Mouse (Mus musculus) C2C12 (cell line): ENCODE data around the gene Fzd2. TPM values are rescaled to one million over a fixed set of nuclear protein-coding genes. Genes with fewer than 3 reads are reported as not detected.
A peak's percentile ranks its signal among the peaks of the same experiment; 100 is the strongest.
"Not testable (repeated sequence)": the region's sequence is repeated elsewhere in the genome, so short reads cannot be mapped to it uniquely, and the experiment has no call there.

Experiments
- H3K27me3 ChIP-seq: one replicate; pipeline ENCODE4 v1.6.1; 2011; ENCODE audit not compliant: control insufficient read depth, insufficient read depth, insufficient read length
- H3K36me3 ChIP-seq: one replicate; pipeline ENCODE4 v1.6.1; 2011; ENCODE audit not compliant: control insufficient read depth, insufficient read depth
- H3K4me3 ChIP-seq: one replicate; pipeline ENCODE4 v1.5.1; 2011; ENCODE audit warnings: mild to moderate bottlenecking, control low read depth; ENCODE audit not compliant: poor library complexity, insufficient read depth, severe bottlenecking
- H3K79me2 ChIP-seq: one replicate; pipeline ENCODE4 v1.6.1; 2011; ENCODE audit not compliant: control insufficient read depth, insufficient read depth
- H3K79me3 ChIP-seq: one replicate; pipeline ENCODE4 v1.6.1; 2011; ENCODE audit warnings: low read depth, control low read depth
- H3ac ChIP-seq: one replicate; pipeline ENCODE3; 2011; ENCODE audit warnings: low read depth; ENCODE audit not compliant: control insufficient read depth, insufficient read length
- CEBPB ChIP-seq: IDR thresholded peaks from one replicate; pipeline ENCODE4 v1.6.1; 2011; ENCODE audit warnings: low read depth, mild to moderate bottlenecking, control low read depth, moderate library complexity
- CTCF ChIP-seq: IDR thresholded peaks from one replicate; pipeline ENCODE4 v1.5.1; 2011; ENCODE audit not compliant: control insufficient read depth, insufficient read depth, insufficient read length
- FOSL1 ChIP-seq: IDR thresholded peaks from one replicate; pipeline ENCODE4 v1.8.0; 2011; ENCODE audit warnings: mild to moderate bottlenecking, low read length; ENCODE audit not compliant: poor library complexity, insufficient read depth, severe bottlenecking
- MAX ChIP-seq: IDR thresholded peaks from one replicate; pipeline ENCODE4 v1.6.1; 2011; ENCODE audit warnings: mild to moderate bottlenecking, control low read depth
- MYOD1 ChIP-seq: IDR thresholded peaks from one replicate; pipeline ENCODE4 v1.6.1; 2011; ENCODE audit warnings: low read depth; ENCODE audit not compliant: control insufficient read depth, insufficient read length
- MYOG ChIP-seq: IDR thresholded peaks from one replicate; pipeline ENCODE4 v1.6.1; 2011; ENCODE audit not compliant: control insufficient read depth, insufficient read length; ENCODE audit errors: extremely low read depth
- USF1 ChIP-seq: IDR thresholded peaks from one replicate; pipeline ENCODE4 v1.6.1; 2011; ENCODE audit warnings: low read depth, mild to moderate bottlenecking, control low read depth, moderate library complexity
- long read RNA-seq, 2 experiments: library from polyadenylated mRNA; unstranded; transcript quantifications; one replicate each; pipeline ENCODE4 v2.0.0; 2019 to 2020
- polyA plus RNA-seq: library from polyadenylated mRNA; unstranded; fragments of >200 nt; fragmentation: generic; extraction: Trizol; gene quantifications from one replicate; pipeline ENCODE4 v1.2.1, GENCODE M21; 2012; ENCODE audit warnings: missing spikeins

Gene Fzd2
- polyA plus RNA-seq = 42.1 TPM
- long read RNA-seq, experiment 1, transcript Fzd2-201 (1 exons, 3,663 nt) = major isoform, 7 of 8 reads
- long read RNA-seq, experiment 1, partial matches to known transcripts = 0 of 8 reads
- long read RNA-seq, experiment 1, other reads (novel, unspliced or antisense) = 1 of 8 reads
- long read RNA-seq, experiment 2, transcript Fzd2-201 (1 exons, 3,663 nt) = major isoform, 11 of 12 reads
- long read RNA-seq, experiment 2, partial matches to known transcripts = 0 of 12 reads
- long read RNA-seq, experiment 2, other reads (novel, unspliced or antisense) = 1 of 12 reads

DNA sequence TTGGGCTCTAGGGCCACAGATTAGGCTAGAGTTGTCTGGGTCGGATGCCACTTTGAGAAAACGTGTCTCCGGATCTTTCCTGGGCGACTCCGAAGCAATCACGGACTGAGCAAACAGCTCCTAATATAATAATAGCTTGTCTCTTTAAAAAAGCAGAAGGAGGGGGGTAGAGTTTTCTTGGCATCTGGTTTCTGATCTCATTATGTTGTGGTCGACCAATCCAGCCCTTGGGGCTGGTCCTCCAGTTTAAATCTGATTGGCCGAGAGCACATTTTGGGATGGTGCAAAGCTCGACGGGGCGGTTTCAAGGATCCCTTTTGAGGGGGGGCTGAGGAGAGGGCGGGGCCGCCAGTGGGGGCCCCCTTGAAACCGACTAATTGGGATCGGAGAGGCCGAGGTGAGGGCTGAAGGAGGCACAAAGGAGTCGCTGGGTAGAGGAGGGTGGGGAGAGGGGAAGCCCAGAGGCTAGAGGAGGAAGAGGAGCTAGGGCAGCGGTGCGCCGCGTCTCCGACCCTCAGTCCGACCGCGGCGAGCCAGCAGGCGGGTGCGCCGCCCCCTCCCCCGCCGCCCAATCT lies at the start of gene Fzd2:
Fzd2 (plus strand) TSS at position 387 of the 575 bp plus-strand sequence.
- H3ac ChIP-seq = peak within 1 kb of the TSS; percentile 78
- H3K4me3 ChIP-seq = peak within 1 kb of the TSS; percentile 57
- H3K79me2 ChIP-seq = peaks cover 30% of the 10 kb centered on the region
- H3K27me3 ChIP-seq = no peaks in the 10 kb centered on the region
- H3K36me3 ChIP-seq = peaks cover 18% of the 10 kb centered on the region
- TF ChIP-seq CTCF (no peak), MAX (no peak)
- peaks cover 17% of the 10 kb centered on the region for H3K79me3 ChIP-seq

DNA sequence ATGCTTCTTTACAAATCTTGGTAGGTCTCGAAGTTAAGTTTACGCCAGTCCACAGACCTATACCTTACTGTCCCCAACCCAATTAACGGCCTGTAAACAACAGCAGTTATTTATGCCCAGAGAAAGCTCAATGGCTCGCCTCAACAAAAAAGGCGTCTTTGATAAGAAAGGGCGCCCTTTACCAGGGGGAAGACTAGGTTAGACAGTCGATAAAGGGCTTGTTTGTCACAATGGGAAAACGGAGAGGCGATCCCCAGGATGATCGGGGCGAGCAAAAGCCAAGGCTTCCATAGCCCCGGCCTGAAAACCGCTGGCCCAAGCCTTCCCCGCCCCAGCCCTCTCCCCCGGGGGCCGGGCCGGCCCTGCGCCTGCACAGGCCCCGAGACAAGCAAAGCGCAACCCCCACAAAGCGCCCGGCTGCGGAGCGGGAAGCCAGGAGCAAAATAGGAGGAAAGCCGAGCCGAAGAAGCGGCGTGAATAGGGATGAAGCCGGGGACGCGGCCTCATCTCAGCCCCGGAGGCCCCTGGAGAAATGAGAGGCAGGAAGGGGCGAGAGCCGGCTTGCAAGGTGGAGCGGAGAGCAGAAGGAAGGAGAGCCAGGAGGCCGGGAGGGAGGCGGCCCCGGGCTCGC lies 48.7 kb upstream of the Fzd2 start:
- Histone ChIP-seq H3K79me3 (peaks cover 49% of the 10 kb centered on the region), H3K27me3 (no peaks in the 10 kb centered on the region), H3K36me3 (peaks cover 6% of the 10 kb centered on the region), H3K4me3 (peak overlapping the region; percentile 98), H3ac (peak overlapping the region; percentile 80), H3K79me2 (peaks cover 54% of the 10 kb centered on the region)
- no peak for TF ChIP-seq MYOG
- TF ChIP-seq MAX = no peak
- no peak for TF ChIP-seq CTCF
- TF ChIP-seq CEBPB = no peak

DNA sequence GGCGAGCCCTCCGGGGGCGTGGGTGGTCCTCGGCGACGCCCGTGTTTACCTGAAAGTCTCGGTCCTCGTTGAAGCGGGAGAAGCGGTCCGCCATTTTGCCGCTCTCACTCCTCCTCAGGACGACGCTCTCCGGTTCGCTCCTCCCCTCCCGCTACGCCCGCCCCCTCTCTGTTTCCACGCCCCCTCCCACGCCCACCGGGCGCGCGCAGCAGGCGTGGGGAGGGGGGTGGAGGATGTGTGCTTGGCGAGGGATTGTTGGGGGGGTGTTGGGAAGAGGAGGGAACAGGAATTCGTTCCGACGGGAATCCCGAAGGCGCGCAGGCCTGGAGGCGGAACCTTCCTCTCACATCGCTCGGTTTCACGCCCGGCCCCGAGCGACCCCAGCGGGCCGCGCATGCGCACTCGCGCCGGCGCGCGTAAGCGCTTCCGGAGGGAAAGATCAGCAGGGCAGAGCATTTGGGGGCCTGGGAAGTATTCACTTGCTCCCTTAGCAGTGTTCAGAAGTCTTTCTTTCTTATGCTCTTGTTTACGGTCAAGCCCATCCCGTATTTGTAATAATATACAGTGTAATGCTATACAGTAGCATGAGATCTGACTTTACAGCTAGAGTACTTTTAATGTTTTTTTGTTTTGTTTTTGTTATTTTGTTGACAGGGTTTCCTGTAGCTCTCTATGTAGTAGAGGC lies 48.0 kb upstream of the Fzd2 start, which contains the start of gene Gpatch8:
Gpatch8 (minus strand) TSS at position 362 of the 685 bp plus-strand sequence.
- Histone ChIP-seq H3K79me2 (peaks cover 48% of the 10 kb centered on the region), H3K4me3 (peak within 1 kb of the TSS; percentile 98), H3K36me3 (peaks cover 5% of the 10 kb centered on the region), H3K79me3 (peaks cover 42% of the 10 kb centered on the region), H3K27me3 (no peaks in the 10 kb centered on the region), H3ac (peak within 1 kb of the TSS; percentile 80)
- TF ChIP-seq MYOG (no peak), FOSL1 (no peak), MAX (peak; percentile 92), CTCF (no peak), CEBPB (no peak)

DNA sequence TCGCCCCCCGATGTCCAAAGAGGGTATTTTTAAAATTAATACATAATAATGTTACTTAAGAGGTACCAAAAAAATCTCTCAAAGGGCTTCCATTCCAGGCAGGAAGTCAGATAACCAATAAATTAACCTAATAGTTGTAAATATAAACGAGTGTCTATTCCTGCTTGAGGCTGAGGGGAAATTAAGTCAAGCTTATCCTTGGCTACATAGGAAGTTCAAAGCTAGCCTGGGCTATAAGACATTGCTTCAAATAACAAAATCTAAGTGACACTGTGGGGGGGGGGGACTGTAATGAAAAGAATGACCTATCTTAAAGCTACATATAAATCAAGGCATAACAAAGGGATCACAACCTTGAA lies 47.5 kb upstream of the Fzd2 start:
- peaks cover 37% of the 10 kb centered on the region for H3K79me3 ChIP-seq
- TF ChIP-seq MYOD1 = no peak
- no peak for TF ChIP-seq CTCF
- no peak for TF ChIP-seq MYOG
- no peak for TF ChIP-seq MAX
- TF ChIP-seq FOSL1 = no peak
- no peaks in the 10 kb centered on the region for H3K36me3 ChIP-seq
- H3ac ChIP-seq = no peak overlapping the region
- H3K27me3 ChIP-seq = no peaks in the 10 kb centered on the region
- H3K4me3 ChIP-seq = peak overlapping the region; percentile 98
- H3K79me2 ChIP-seq = peaks cover 43% of the 10 kb centered on the region

DNA sequence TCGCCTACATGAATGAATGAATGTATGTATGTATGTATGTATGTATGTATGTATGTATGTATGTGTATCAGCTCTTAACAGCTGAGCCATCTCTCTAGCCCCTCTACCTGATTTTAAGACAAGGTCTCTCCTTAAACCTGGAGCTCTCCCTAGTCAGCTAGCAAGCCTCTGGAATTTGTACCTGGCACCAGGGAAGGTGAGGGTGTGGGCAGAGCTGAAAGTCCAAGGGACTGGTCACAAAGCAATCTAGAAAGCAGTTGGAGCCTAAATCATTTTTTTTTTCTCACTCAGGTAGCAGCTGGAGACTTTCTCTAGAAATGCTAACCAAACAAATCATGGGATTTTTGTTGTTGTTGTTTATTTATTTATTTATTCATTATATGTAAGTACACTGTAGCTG lies 46.8 kb upstream of the Fzd2 start:
- H3K36me3 ChIP-seq = no peaks in the 10 kb centered on the region
- peaks cover 31% of the 10 kb centered on the region for H3K79me3 ChIP-seq
- H3K79me2 ChIP-seq = peaks cover 36% of the 10 kb centered on the region
- no peak overlapping the region for H3K4me3 ChIP-seq
- no peaks in the 10 kb centered on the region for H3K27me3 ChIP-seq
- TF ChIP-seq CEBPB (no peak), FOSL1 (no peak), CTCF (no peak), USF1 (no peak), MYOG (no peak), MAX (no peak), MYOD1 (no peak)
- H3ac ChIP-seq = no peak overlapping the region

DNA sequence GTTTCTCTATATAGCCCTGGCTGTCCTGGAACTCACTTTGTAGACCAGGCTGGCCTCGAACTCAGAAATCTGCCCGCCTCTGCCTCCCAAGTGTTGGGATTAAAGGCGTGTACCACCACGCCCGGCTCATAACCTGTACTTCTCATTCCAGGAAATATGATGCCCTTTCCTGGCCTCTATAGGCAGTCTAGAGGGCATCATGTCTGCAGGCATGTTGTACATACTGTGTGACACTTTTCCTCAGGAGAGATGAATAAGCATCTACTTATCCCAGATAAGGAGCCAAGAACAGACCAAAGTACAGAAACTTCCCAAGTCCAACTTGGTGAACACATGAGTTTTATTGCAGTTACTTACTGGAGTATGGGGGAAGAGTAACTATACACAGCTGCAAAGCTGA lies 45.5 kb upstream of the Fzd2 start:
- Histone ChIP-seq H3K79me3 (peaks cover 18% of the 10 kb centered on the region), H3K27me3 (no peaks in the 10 kb centered on the region), H3K79me2 (peaks cover 23% of the 10 kb centered on the region), H3K4me3 (no peak overlapping the region), H3K36me3 (no peaks in the 10 kb centered on the region), H3ac (no peak overlapping the region)
- TF ChIP-seq USF1 (no peak), MAX (no peak), CTCF (no peak), MYOG (no peak), CEBPB (no peak), FOSL1 (no peak), MYOD1 (no peak)

DNA sequence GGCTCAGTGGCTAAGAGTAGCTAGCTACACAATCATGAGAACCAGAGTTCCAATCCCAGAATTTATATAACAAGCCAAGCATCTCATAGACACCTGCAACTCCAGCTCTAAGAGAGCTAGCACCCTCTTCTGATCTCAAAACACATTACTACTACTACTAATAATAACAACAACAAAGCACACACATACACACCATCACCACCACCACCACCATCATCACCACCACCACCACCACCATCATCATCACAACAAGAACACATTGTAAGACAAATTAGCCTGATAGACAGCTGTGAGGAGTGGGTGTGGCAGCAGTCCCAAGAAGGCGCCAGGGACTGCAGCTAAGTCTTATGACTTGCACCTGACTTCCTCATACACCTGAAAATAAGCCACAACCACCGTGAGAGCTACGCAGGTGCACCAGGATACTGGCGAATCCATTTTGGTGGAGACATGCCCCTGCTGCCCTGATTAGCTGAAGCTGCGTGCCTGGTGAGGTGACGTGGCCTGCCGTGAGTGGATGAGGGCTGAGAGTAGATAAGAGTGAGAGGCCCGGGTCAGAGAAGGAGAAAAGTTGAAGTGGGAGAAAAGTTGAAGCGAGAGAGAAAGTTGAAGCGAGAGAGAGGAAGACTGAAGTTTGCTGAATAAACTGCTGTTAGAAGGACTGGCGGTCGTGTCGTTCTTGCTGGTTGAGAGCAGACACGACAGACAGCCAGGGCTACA lies 39.1 kb upstream of the Fzd2 start:
- H3K79me2 ChIP-seq = not testable (repeated sequence)

More for the DNA sequence above, 39.1 kb upstream of the Fzd2 start:
- H3K4me3 ChIP-seq, H3K27me3 ChIP-seq, H3K79me3 ChIP-seq, H3K36me3 ChIP-seq, H3ac ChIP-seq: not testable (repeated sequence)
